Mouse (Mus musculus): Measurements from ENCODE around the gene Baz1b.
A peak's percentile ranks its signal among the peaks of the same experiment; 100 is the strongest.

GRCm38 (mm10) chr5:135208197-135208596 lies 21.1 kb downstream of the Baz1b start:
- TF ChIP-seq POLR2A (IDR thresholded peaks at IDR 0.05; ENCODE audit: insufficient read depth, low read depth, low read length) (no peak), CTCF (IDR thresholded peaks at IDR 0.05) (peak; percentile 54), EP300 (IDR thresholded peaks at IDR 0.05; ENCODE audit: insufficient read depth, low read depth, low read length) (no peak)

All from heart, adult 2 months (tissue).